Mouse (Mus musculus) lung, postnatal 10 days (tissue): ENCODE results near the gene Esm1.

Experiments used
- DNase-seq: peaks from one replicate; pipeline ENCODE4 v3.0.0; 2021

Esm1 gene

GRCm38 (mm10) chr13:113227666-113228463 is 18.4 kb downstream of the Esm1 start:
- DNase-seq, result peak; percentile 47

- no peak for DNase-seq
Observed at GRCm38 (mm10) chr13:113242129-113242528, 32.7 kb downstream of the Esm1 start.

GRCm38 (mm10) chr13:113245025-113245424 is 35.6 kb downstream of the Esm1 start:
- DNase-seq, result peak; percentile 10

GRCm38 (mm10) chr13:113252580-113252979 is 43.1 kb downstream of the Esm1 start:
- peak; percentile 23 for DNase-seq

- DNase-seq, result no peak
Observed at GRCm38 (mm10) chr13:113256766-113257165, 47.3 kb downstream of the Esm1 start.

GRCm38 (mm10) chr13:113257190-113257589 is 47.7 kb downstream of the Esm1 start:
- no peak for DNase-seq

- DNase-seq, result no peak
Observed at GRCm38 (mm10) chr13:113259237-113259636, 49.8 kb downstream of the Esm1 start.

GRCm38 (mm10) chr13:113262822-113263221 is 53.4 kb downstream of the Esm1 start:
- DNase-seq, result no peak

- DNase-seq, result peak; percentile 72
Observed at GRCm38 (mm10) chr13:113265257-113265656, 55.8 kb downstream of the Esm1 start.

- DNase-seq, result peak; percentile 87
Observed at GRCm38 (mm10) chr13:113266495-113266951, 57.1 kb downstream of the Esm1 start.

GRCm38 (mm10) chr13:113267204-113267603 is 57.7 kb downstream of the Esm1 start:
- no peak for DNase-seq
